In the genomic region with DNA sequence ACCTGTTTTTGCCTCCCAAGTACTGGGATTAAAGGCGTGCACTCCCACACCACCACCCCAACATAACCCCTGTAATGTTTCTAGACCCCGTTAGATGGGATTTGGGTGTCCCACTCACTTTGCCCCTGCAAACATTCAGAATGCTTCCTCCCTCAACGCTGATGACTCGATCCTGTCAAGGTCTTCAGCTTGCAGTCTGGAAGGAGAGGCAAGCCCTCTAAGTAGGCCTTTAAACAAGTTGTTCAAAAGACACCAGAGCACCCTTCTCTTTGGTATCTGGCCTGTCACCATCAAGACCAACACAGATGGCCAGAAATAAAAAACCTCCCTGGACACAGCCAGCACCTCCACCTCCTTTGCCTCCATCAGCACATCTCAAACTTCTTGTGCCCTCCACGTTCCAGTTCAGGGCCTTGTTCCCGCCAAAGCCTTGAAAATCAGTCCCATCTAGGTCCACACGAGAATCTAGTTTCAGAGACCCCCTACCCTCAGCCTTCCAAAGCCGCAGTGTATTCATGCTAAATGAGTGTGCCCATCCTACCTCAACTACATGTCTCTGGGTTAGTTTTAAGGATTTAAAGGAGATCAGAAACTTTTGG, we compare ENCODE assay signal across 8 mouse cellular contexts. TPM values are rescaled to one million over a fixed set of nuclear protein-coding genes. Genes with fewer than 3 reads are reported as not detected.
DNase-seq lines count a peak whose midpoint lies in the region; ATAC-seq and TF ChIP-seq lines count a peak whose summit lies in the region.

No protein-coding gene starts in this region.

- 49% methylated on average over 8 of the region's 8 CpGs for WGBS in embryonic facial prominence, embryonic 15.5 days
- 56% methylated on average over 8 of the region's 8 CpGs for WGBS in hindbrain, postnatal 0 days
- whole genome bisulfite sequencing in midbrain, embryonic 16.5 days = 56% methylated on average over 8 of the region's 8 CpGs

- ATAC-seq in embryonic facial prominence, embryonic 15.5 days (ENCODE audit: insufficient number of reproducible peaks, low FRiP score, low TSS enrichment, low read depth) = no peak
- ATAC-seq in hindbrain, postnatal 0 days = no peak
- ATAC-seq in midbrain, embryonic 16.5 days = no peak

- H3K9ac ChIP-seq in embryonic facial prominence, embryonic 15.5 days = peak overlapping the region; percentile 50
- no peak overlapping the region; the same call in 1 of the 2 replicates for H3K9ac ChIP-seq in hindbrain, postnatal 0 days (replicated peaks; ENCODE audit: low read length)
- H3K9ac ChIP-seq in midbrain, embryonic 16.5 days (ENCODE audit: low read depth, low read length) = peak overlapping the region; percentile 63; the same call in 1 of the 2 replicates

- no peaks in the 10 kb centered on the region for H3K27me3 ChIP-seq in embryonic facial prominence, embryonic 15.5 days
- H3K27me3 ChIP-seq in hindbrain, postnatal 0 days (ENCODE audit: insufficient read depth, low read length) = no peaks in the 10 kb centered on the region
- peaks cover 2% of the 10 kb centered on the region; the same call in 1 of the 2 replicates for H3K27me3 ChIP-seq in midbrain, embryonic 16.5 days (ENCODE audit: control insufficient read depth, insufficient read depth, low read depth, low read length)

- no peaks in the 10 kb centered on the region for H3K9me3 ChIP-seq in embryonic facial prominence, embryonic 15.5 days (replicated peaks)
- no peaks in the 10 kb centered on the region for H3K9me3 ChIP-seq in hindbrain, postnatal 0 days (ENCODE audit: low read length)
- no peaks in the 10 kb centered on the region for H3K9me3 ChIP-seq in midbrain, embryonic 16.5 days (replicated peaks; ENCODE audit: control insufficient read depth, low read length, poor library complexity, severe bottlenecking)

- peak overlapping the region; percentile 65 for H3K4me2 ChIP-seq in embryonic facial prominence, embryonic 15.5 days (replicated peaks)
- H3K4me2 ChIP-seq in hindbrain, postnatal 0 days (ENCODE audit: low read depth, low read length) = peak overlapping the region; percentile 65
- H3K4me2 ChIP-seq in midbrain, embryonic 16.5 days (ENCODE audit: low read length) = peak overlapping the region; percentile 66

- no peak for DNase-seq in layer of hippocampus, adult 2 months (ENCODE audit: low spot score in 2 of 2)
- no peak for DNase-seq in layer of hippocampus, postnatal 14 days (ENCODE audit: low spot score in 2 of 2)
- no peak for DNase-seq in hindbrain, postnatal 0 days (ENCODE audit: low spot score)
- no peak for DNase-seq in T-cell, adult 2 months (ENCODE audit: low spot score)
- DNase-seq in testis, postnatal 14 days (ENCODE audit: low spot score) = no peak
- DNase-seq in thymus, postnatal 10 days (ENCODE audit: low spot score in 2 of 2) = no peak

- H3K36me3 ChIP-seq in embryonic facial prominence, embryonic 15.5 days = peaks cover 4% of the 10 kb centered on the region
- H3K36me3 ChIP-seq in hindbrain, postnatal 0 days (ENCODE audit: insufficient read depth, low read length) = no peaks in the 10 kb centered on the region
- H3K36me3 ChIP-seq in midbrain, embryonic 16.5 days (ENCODE audit: control insufficient read depth, insufficient read depth, low read length) = no peaks in the 10 kb centered on the region

- H3K27ac ChIP-seq in layer of hippocampus, adult 2 months = peak overlapping the region; percentile 77; the same call in 1 of the 2 replicates
- peak overlapping the region; percentile 85 for H3K27ac ChIP-seq in embryonic facial prominence, embryonic 15.5 days (replicated peaks)
- H3K27ac ChIP-seq in hindbrain, postnatal 0 days = no peak overlapping the region
- H3K27ac ChIP-seq in midbrain, embryonic 16.5 days (ENCODE audit: low read length) = no peak overlapping the region

- H3K4me3 ChIP-seq in layer of hippocampus, adult 2 months = peak overlapping the region; percentile 60; the same call in 1 of the 2 replicates
- H3K4me3 ChIP-seq in embryonic facial prominence, embryonic 15.5 days (replicated peaks) = peak overlapping the region; percentile 72
- peak overlapping the region; percentile 49 for H3K4me3 ChIP-seq in hindbrain, postnatal 0 days (ENCODE audit: low read length)
- peak overlapping the region; percentile 52 for H3K4me3 ChIP-seq in midbrain, embryonic 16.5 days (ENCODE audit: low read depth, low read length)

- TF ChIP-seq CTCF in layer of hippocampus, adult 2 months (conservative IDR thresholded peaks at IDR 0.05) = no peak
- no peak for TF ChIP-seq CTCF in hindbrain, postnatal 0 days (IDR thresholded peaks at IDR 0.05; ENCODE audit: low read depth)

- peaks cover 41% of the 10 kb centered on the region for H3K4me1 ChIP-seq in embryonic facial prominence, embryonic 15.5 days
- H3K4me1 ChIP-seq in hindbrain, postnatal 0 days (ENCODE audit: insufficient read depth, low read length) = peaks cover 7% of the 10 kb centered on the region; the same call in 1 of the 2 replicates
- peaks cover 2% of the 10 kb centered on the region; the same call in 1 of the 2 replicates for H3K4me1 ChIP-seq in midbrain, embryonic 16.5 days (ENCODE audit: control insufficient read depth, insufficient read depth, low read length)

RNA-seq across cellular contexts. Expression of a gene that starts 0.6 kb away (rescaled TPM):
- total RNA-seq in layer of hippocampus, adult 2 months (2021) = 1 to 10 TPM; 5.0 to 5.6 TPM
- 1 to 10 TPM; 4.9 to 5.6 TPM for total RNA-seq in layer of hippocampus, postnatal 14 days (2021)
- polyA plus RNA-seq in embryonic facial prominence, embryonic 15.5 days (2015; fragmentation: Nextera tagmentation; extraction: Ambion mirVana) = 1.5 and 2.5 TPM in 2 replicates
- 3.1 and 6.0 TPM in 2 replicates for total RNA-seq in hindbrain, postnatal 0 days (2014; rRNA removed)
- 0.29 and 0.33 TPM in 2 replicates for polyA plus RNA-seq in hindbrain, postnatal 0 days (2015; fragmentation: Nextera tagmentation; extraction: Ambion mirVana)
- polyA plus RNA-seq in midbrain, embryonic 16.5 days (2015; fragmentation: Nextera tagmentation; extraction: Ambion mirVana) = 0.34 and 0.35 TPM in 2 replicates

RNA-seq across cellular contexts. Expression of a gene that starts 29.1 kb away (rescaled TPM):
- 10 to 100 TPM; 80.2 to 82.3 TPM for total RNA-seq in layer of hippocampus, adult 2 months (2021)
- total RNA-seq in layer of hippocampus, postnatal 14 days (2021) = 10 to 100 TPM; 68.8 to 79.0 TPM
- 77.2 and 83.5 TPM in 2 replicates for polyA plus RNA-seq in embryonic facial prominence, embryonic 15.5 days (2015; fragmentation: Nextera tagmentation; extraction: Ambion mirVana)
- total RNA-seq in hindbrain, postnatal 0 days (2014; rRNA removed) = 127 and 135 TPM in 2 replicates
- 76.5 and 77.5 TPM in 2 replicates for polyA plus RNA-seq in hindbrain, postnatal 0 days (2015; fragmentation: Nextera tagmentation; extraction: Ambion mirVana)
- polyA plus RNA-seq in midbrain, embryonic 16.5 days (2015; fragmentation: Nextera tagmentation; extraction: Ambion mirVana) = 99.6 and 103 TPM in 2 replicates

RNA-seq across cellular contexts. Expression of a gene that starts 29.2 kb away (rescaled TPM):
- total RNA-seq in layer of hippocampus, adult 2 months (2021) = 10 to 100 TPM; 63.3 to 72.1 TPM
- total RNA-seq in layer of hippocampus, postnatal 14 days (2021) = 10 to 100 TPM; 66.4 to 68.2 TPM
- 82.1 and 91.7 TPM in 2 replicates for polyA plus RNA-seq in embryonic facial prominence, embryonic 15.5 days (2015; fragmentation: Nextera tagmentation; extraction: Ambion mirVana)
- total RNA-seq in hindbrain, postnatal 0 days (2014; rRNA removed) = 69.6 and 93.4 TPM in 2 replicates
- 57.8 and 59.5 TPM in 2 replicates for polyA plus RNA-seq in hindbrain, postnatal 0 days (2015; fragmentation: Nextera tagmentation; extraction: Ambion mirVana)
- 71.4 and 74.8 TPM in 2 replicates for polyA plus RNA-seq in midbrain, embryonic 16.5 days (2015; fragmentation: Nextera tagmentation; extraction: Ambion mirVana)

RNA-seq across cellular contexts. Expression of a gene that starts 35.3 kb away (rescaled TPM):
- 100 to 1,000 TPM in 1 of 2 experiments, 10 to 100 TPM in 1; 81.9 to 105 TPM for total RNA-seq in layer of hippocampus, adult 2 months (2021)
- 10 to 100 TPM; 82.6 to 85.8 TPM for total RNA-seq in layer of hippocampus, postnatal 14 days (2021)
- 15.6 and 16.7 TPM in 2 replicates for polyA plus RNA-seq in embryonic facial prominence, embryonic 15.5 days (2015; fragmentation: Nextera tagmentation; extraction: Ambion mirVana)
- 102 TPM in 2 replicates for total RNA-seq in hindbrain, postnatal 0 days (2014; rRNA removed)
- 18.6 and 21.4 TPM in 2 replicates for polyA plus RNA-seq in hindbrain, postnatal 0 days (2015; fragmentation: Nextera tagmentation; extraction: Ambion mirVana)
- 19.0 and 20.1 TPM in 2 replicates for polyA plus RNA-seq in midbrain, embryonic 16.5 days (2015; fragmentation: Nextera tagmentation; extraction: Ambion mirVana)

RNA-seq across cellular contexts. Expression of a gene that starts 57.9 kb away (rescaled TPM):
- 100 to 1,000 TPM; 208 to 222 TPM for total RNA-seq in layer of hippocampus, adult 2 months (2021)
- 100 to 1,000 TPM; 182 to 189 TPM for total RNA-seq in layer of hippocampus, postnatal 14 days (2021)
- 132 and 145 TPM in 2 replicates for polyA plus RNA-seq in embryonic facial prominence, embryonic 15.5 days (2015; fragmentation: Nextera tagmentation; extraction: Ambion mirVana)
- total RNA-seq in hindbrain, postnatal 0 days (2014; rRNA removed) = 89.0 and 89.4 TPM in 2 replicates
- 80.2 and 84.9 TPM in 2 replicates for polyA plus RNA-seq in hindbrain, postnatal 0 days (2015; fragmentation: Nextera tagmentation; extraction: Ambion mirVana)
- polyA plus RNA-seq in midbrain, embryonic 16.5 days (2015; fragmentation: Nextera tagmentation; extraction: Ambion mirVana) = 95.9 and 99.5 TPM in 2 replicates

Comparison
In these comparisons a context has a peak if more than half of its experiments do, and no peak if none do; other contexts are left out.
1. H3K27ac ChIP-seq: peak in layer of hippocampus, adult 2 months (single experiment) and embryonic facial prominence, embryonic 15.5 days (single experiment); none in hindbrain, postnatal 0 days (single experiment) and midbrain, embryonic 16.5 days (single experiment).
2. Peak in every context shown above with its lines, with median percentiles within 50 percentile points of each other: H3K4me3 ChIP-seq and H3K4me2 ChIP-seq.